Mouse (Mus musculus) hindbrain, postnatal 0 days (tissue): ENCODE data around the gene Kctd8. TPM values are rescaled to one million over a fixed set of nuclear protein-coding genes. Genes with fewer than 3 reads are reported as not detected.

Experiments
- ATAC-seq: fragments of 200-750 bp; cut with Nextera tagmentation; 2 replicates; pipeline ENCODE4 v1.8.0; 2017; ENCODE audit warnings: mild to moderate bottlenecking, moderate TSS enrichment, moderate library complexity
- DNase-seq: peaks from one replicate; pipeline ENCODE4 v3.0.0-alpha.2; 2015; ENCODE audit warnings: low spot score
- H3K27ac ChIP-seq: fragments of 300-500 bp; sonication (generic); 2 replicates; pipeline ENCODE4 v1.5.1; 2014; ENCODE audit warnings: mild to moderate bottlenecking
- H3K27me3 ChIP-seq: fragments of 300-500 bp; sonication (generic); 2 replicates; pipeline ENCODE4 v1.6.1; 2014; ENCODE audit warnings: low read length, mixed read lengths; ENCODE audit not compliant: insufficient read depth
- H3K36me3 ChIP-seq: fragments of 300-500 bp; sonication (generic); 2 replicates; pipeline ENCODE4 v1.6.1; 2014; ENCODE audit warnings: low read length, mixed read lengths; ENCODE audit not compliant: insufficient read depth
- H3K4me1 ChIP-seq: fragments of 300-500 bp; sonication (generic); 2 replicates; pipeline ENCODE4 v1.6.1; 2014; ENCODE audit warnings: antibody characterized with exemption, low read length, mixed read lengths; ENCODE audit not compliant: insufficient read depth
- H3K4me2 ChIP-seq: fragments of 300-500 bp; sonication (generic); 2 replicates; pipeline ENCODE4 v1.6.1; 2014; ENCODE audit warnings: low read depth, mild to moderate bottlenecking, low read length, moderate library complexity, mixed read lengths
- H3K4me3 ChIP-seq: fragments of 300-500 bp; sonication (generic); 2 replicates; pipeline ENCODE4 v1.5.1; 2014; ENCODE audit warnings: low read length
- H3K9ac ChIP-seq: fragments of 300-500 bp; sonication (generic); replicated peaks from 2 replicates; pipeline ENCODE4 v1.6.1; 2014; ENCODE audit warnings: mild to moderate bottlenecking, low read length, moderate library complexity, mixed read lengths
- H3K9me3 ChIP-seq: fragments of 300-500 bp; sonication (generic); 2 replicates; pipeline ENCODE4 v1.6.1; 2016; ENCODE audit warnings: low read length, mixed read lengths
- CTCF ChIP-seq: IDR thresholded peaks from 2 replicates; pipeline ENCODE4 v1.5.1; 2016; ENCODE audit warnings: antibody characterized with exemption, control low read depth, low read depth
- WGBS: fragments of 180-500 bp; shearing (Covaris S2); extraction: QIAGEN DNeasy Blood & Tissue Kit; methylation state at CpG from one replicate; pipeline ENCODE4 v1.1.7; 2014; 5-methylcytosine and 5-hydroxymethylcytosine counted together
- polyA plus RNA-seq: library from polyadenylated mRNA; unstranded; fragments of >200 nt; fragmentation: Nextera tagmentation; extraction: Ambion mirVana; gene quantifications from 2 replicates; pipeline ENCODE4 v1.2.1, GENCODE M21; 2015
- total RNA-seq: library from RNA; depleted of rRNA; stranded (reverse); fragments of >200 nt; gene quantifications from 2 replicates; pipeline ENCODE4 v1.2.3, GENCODE M21; 2014

Gene Kctd8
- total and polyA plus RNA-seq, 2 experiments from 2014 or later: 35.2 to 60.2 TPM

- Histone ChIP-seq H3K27me3 (no peaks in the 10 kb centered on the region), H3K9ac (no peak overlapping the region), H3K27ac (no peak overlapping the region), H3K4me2 (no peak overlapping the region), H3K36me3 (no peaks in the 10 kb centered on the region), H3K9me3 (no peaks in the 10 kb centered on the region), H3K4me3 (no peak overlapping the region), H3K4me1 (no peaks in the 10 kb centered on the region)
- ATAC-seq (no peak), DNase-seq (no peak)
- 70% methylated on average over 4 of the region's 4 CpGs for WGBS
- TF ChIP-seq CTCF: no peak
These were observed 13.9 kb downstream of the Kctd8 start for GRCm38 (mm10) chr5:69327561-69327960.

- DNase-seq (peak; percentile 11), ATAC-seq (peak; percentile 53; the same call in 1 of the 2 replicates)
- H3K27me3 ChIP-seq: no peaks in the 10 kb centered on the region
- no peak overlapping the region for H3K9ac ChIP-seq
- WGBS: 26% methylated on average over 12 of the region's 12 CpGs
- no peak overlapping the region for H3K4me3 ChIP-seq
- no peaks in the 10 kb centered on the region for H3K36me3 ChIP-seq
- no peak overlapping the region for H3K4me2 ChIP-seq
- H3K27ac ChIP-seq: no peak overlapping the region
- no peaks in the 10 kb centered on the region for H3K4me1 ChIP-seq
- TF ChIP-seq CTCF: no peak
- no peaks in the 10 kb centered on the region for H3K9me3 ChIP-seq
These were observed 16.8 kb downstream of the Kctd8 start for GRCm38 (mm10) chr5:69324566-69325230.

- no peak for DNase-seq
- H3K9ac ChIP-seq: no peak overlapping the region
- no peaks in the 10 kb centered on the region for H3K4me1 ChIP-seq
- no peak for TF ChIP-seq CTCF
- no peak overlapping the region for H3K27ac ChIP-seq
- H3K9me3 ChIP-seq: no peaks in the 10 kb centered on the region
- H3K36me3 ChIP-seq: no peaks in the 10 kb centered on the region
- no peak overlapping the region for H3K4me2 ChIP-seq
- WGBS: 86% methylated on average over 7 of the region's 7 CpGs
- H3K27me3 ChIP-seq: no peaks in the 10 kb centered on the region
- ATAC-seq: no peak
- no peak overlapping the region for H3K4me3 ChIP-seq
These were observed 28.9 kb downstream of the Kctd8 start for GRCm38 (mm10) chr5:69312611-69313010.

GRCm38 (mm10) chr5:69301665-69302064, 39.8 kb downstream of the Kctd8 start:
- Histone ChIP-seq H3K9ac (no peak overlapping the region), H3K4me3 (no peak overlapping the region), H3K4me1 (no peaks in the 10 kb centered on the region), H3K4me2 (no peak overlapping the region), H3K27me3 (no peaks in the 10 kb centered on the region), H3K9me3 (no peaks in the 10 kb centered on the region), H3K27ac (no peak overlapping the region), H3K36me3 (no peaks in the 10 kb centered on the region)
- DNase-seq: no peak
- TF ChIP-seq CTCF: no peak
- no peak for ATAC-seq
- WGBS: 49% methylated on average over 1 of the region's 1 CpGs

GRCm38 (mm10) chr5:69292353-69292752, 49.1 kb downstream of the Kctd8 start:
- Histone ChIP-seq H3K9me3 (no peaks in the 10 kb centered on the region), H3K4me2 (no peak overlapping the region), H3K4me3 (no peak overlapping the region), H3K27ac (no peak overlapping the region), H3K27me3 (no peaks in the 10 kb centered on the region), H3K9ac (no peak overlapping the region), H3K4me1 (no peaks in the 10 kb centered on the region), H3K36me3 (no peaks in the 10 kb centered on the region)
- DNase-seq (no peak), ATAC-seq (no peak)
- 77% methylated on average over 6 of the region's 6 CpGs for WGBS
- TF ChIP-seq CTCF: no peak

GRCm38 (mm10) chr5:69284359-69284758, 57.1 kb downstream of the Kctd8 start:
- no peak overlapping the region for H3K9ac ChIP-seq
- no peaks in the 10 kb centered on the region for H3K9me3 ChIP-seq
- no peaks in the 10 kb centered on the region for H3K36me3 ChIP-seq
- DNase-seq (no peak), ATAC-seq (no peak)
- H3K27me3 ChIP-seq: no peaks in the 10 kb centered on the region
- no peak overlapping the region for H3K27ac ChIP-seq
- 85% methylated on average over 6 of the region's 6 CpGs for WGBS
- H3K4me2 ChIP-seq: no peak overlapping the region
- TF ChIP-seq CTCF: no peak
- no peaks in the 10 kb centered on the region for H3K4me1 ChIP-seq
- no peak overlapping the region for H3K4me3 ChIP-seq

- DNase-seq: no peak
- Histone ChIP-seq H3K4me3 (no peak overlapping the region), H3K36me3 (no peaks in the 10 kb centered on the region), H3K4me2 (no peak overlapping the region), H3K9me3 (no peaks in the 10 kb centered on the region), H3K27me3 (no peaks in the 10 kb centered on the region), H3K27ac (no peak overlapping the region), H3K4me1 (no peaks in the 10 kb centered on the region), H3K9ac (no peak overlapping the region)
- no peak for ATAC-seq
- TF ChIP-seq CTCF: no peak
- 72% methylated on average over 2 of the region's 2 CpGs for WGBS
These were observed 89.1 kb downstream of the Kctd8 start for GRCm38 (mm10) chr5:69252366-69252765.
